Mouse (Mus musculus): ENCODE measurements at regions not wholly inside any gene's neighbourhood (a gene's known extent, or its start where the extent isn't known, plus 50 kb on each side); places are given as distances from the start of the nearest gene placed in this dataset.

DNA sequence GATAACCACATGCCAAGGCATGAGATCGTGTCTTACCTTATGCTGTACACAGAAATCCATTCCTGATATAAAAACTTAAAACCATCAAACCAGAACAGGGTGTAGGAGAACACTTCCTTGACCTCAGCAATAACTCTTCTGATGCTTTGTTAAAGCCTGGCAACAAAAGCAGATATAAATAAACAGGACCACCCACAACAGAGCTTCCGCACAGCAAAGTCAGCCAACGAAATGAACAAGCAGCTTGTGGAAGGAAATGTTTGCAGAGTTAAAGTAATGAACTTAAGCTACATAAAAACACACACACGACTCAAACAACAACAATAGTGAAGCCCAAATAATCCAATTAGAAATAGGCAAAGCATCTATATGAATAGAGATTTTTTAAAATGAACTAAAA lies 54.8 kb upstream of the Bach2 start:
- no peak for DNase-seq

DNA sequence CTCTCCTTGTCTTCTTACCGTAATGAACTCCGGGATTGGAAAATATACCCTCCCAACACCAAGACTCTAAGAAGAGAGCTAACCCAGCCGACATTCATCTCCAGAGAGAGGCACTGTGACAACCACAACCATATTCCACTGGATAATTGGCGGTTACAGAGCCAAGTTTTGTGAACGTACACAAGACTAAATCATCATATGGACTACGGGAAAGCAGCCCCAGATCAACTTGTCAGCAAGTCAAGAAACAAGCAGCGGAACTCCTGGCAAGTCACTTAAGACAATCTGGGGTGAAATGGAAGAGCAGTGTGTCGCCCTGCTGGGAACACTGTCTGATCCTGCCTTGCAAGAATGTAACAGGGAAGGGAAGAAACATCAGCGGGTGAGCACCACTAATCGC lies 52.6 kb upstream of the Bach2 start:
- DNase-seq, result no peak

- no peak for DNase-seq
Observed at GRCm38 (mm10) chr4:32187154-32187553, 51.5 kb upstream of the Bach2 start.

DNA sequence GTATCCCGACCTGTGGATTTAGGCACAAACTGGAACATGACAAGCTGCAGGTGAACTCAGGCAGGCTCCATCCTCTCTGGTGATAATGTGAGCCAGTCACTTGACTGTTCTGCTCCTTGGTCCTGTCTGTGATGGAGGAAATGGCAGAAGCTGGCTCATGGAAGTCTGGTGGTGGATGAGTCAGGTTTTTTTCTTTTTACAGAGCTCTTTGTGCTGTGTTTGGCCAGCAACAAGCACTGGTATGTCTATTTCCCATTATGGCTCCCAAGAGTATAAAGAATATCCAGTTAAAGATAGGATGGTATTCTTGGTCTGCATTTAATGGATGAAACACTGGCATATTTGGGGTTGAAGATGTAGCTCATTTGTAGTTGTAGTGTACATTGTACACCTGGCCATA lies 50.5 kb upstream of the Bach2 start:
- DNase-seq, result no peak

GRCm38 (mm10) chr4:32188752-32189415 lies 49.7 kb upstream of the Bach2 start:
- DNase-seq, result no peak

Data from cerebellum, adult 8-10 months (tissue).